In genomic region chr2:57239356-57239755, GRCm38 (mm10) we compare ENCODE assay signal across 9 mouse cellular contexts. TPM values are rescaled to one million over a fixed set of nuclear protein-coding genes. Genes with fewer than 3 reads are reported as not detected.
DNase-seq lines count a peak whose midpoint lies in the region; ATAC-seq and TF ChIP-seq lines count a peak whose summit lies in the region.
"Had no signal": no experiment of that assay in that cellular context is flagged by ENCODE, and none has a peak within 500 bp of the region (broad histone marks: within the 10 kb centered on the region; RNA-seq: fewer than 3 reads in every experiment).

No protein-coding gene starts in this region.

- no peak overlapping the region for H3K4me3 ChIP-seq in kidney, postnatal 0 days (replicated peaks; ENCODE audit: low read depth, low read length)
- H3K4me3 ChIP-seq in kidney, adult 2 months (ENCODE audit: insufficient read depth, low read depth, low read length): no peak overlapping the region
- 0 out of 2 replicates have a peak overlapping the region, but pooled peaks have one; percentile 69 for H3K4me3 ChIP-seq in embryonic fibroblast, embryonic 13.5 days (ENCODE audit: insufficient read depth, low read length)
- H3K4me3 ChIP-seq in liver, postnatal 0 days (ENCODE audit: low read depth, low read length): peak overlapping the region; percentile 76

- peak overlapping the region; percentile 97; the same call in 1 of the 2 replicates for H3K4me2 ChIP-seq in kidney, postnatal 0 days (ENCODE audit: low read length)
- peak overlapping the region; percentile 92 for H3K4me2 ChIP-seq in liver, postnatal 0 days (ENCODE audit: low read depth, low read length)

- H3K9ac ChIP-seq in kidney, postnatal 0 days (ENCODE audit: low read depth, low read length): no peak overlapping the region
- H3K9ac ChIP-seq in liver, postnatal 0 days (replicated peaks): no peak overlapping the region

- WGBS in kidney, postnatal 0 days: 27% methylated on average over 2 of the region's 2 CpGs
- 61% methylated on average over 2 of the region's 2 CpGs for WGBS in kidney, adult 2 months
- WGBS in liver, postnatal 0 days (ENCODE audit: insufficient replicate concordance): 30% methylated on average over 2 of the region's 2 CpGs

- no peak for TF ChIP-seq CTCF in kidney, postnatal 0 days (IDR thresholded peaks at IDR 0.05; ENCODE audit: low read depth)
- TF ChIP-seq CTCF in kidney, adult 2 months (conservative IDR thresholded peaks at IDR 0.05; ENCODE audit: insufficient read depth, insufficient read length, low read depth, low read length): no peak
- TF ChIP-seq CTCF in embryonic fibroblast, embryonic 13.5 days (IDR thresholded peaks at IDR 0.05; ENCODE audit: borderline replicate concordance, insufficient read depth, low read length): no peak
- no peak for TF ChIP-seq CTCF in liver, postnatal 0 days (IDR thresholded peaks at IDR 0.05; ENCODE audit: low read depth)

- H3K27me3 ChIP-seq in kidney, postnatal 0 days (ENCODE audit: insufficient read depth, low read length): no peaks in the 10 kb centered on the region
- H3K27me3 ChIP-seq in kidney, adult 2 months (replicated peaks; ENCODE audit: control insufficient read depth, insufficient read depth, low read length): no peaks in the 10 kb centered on the region
- H3K27me3 ChIP-seq in liver, postnatal 0 days (ENCODE audit: insufficient read depth, low read length): no peaks in the 10 kb centered on the region

- no peak for ATAC-seq in kidney, postnatal 0 days (replicated peaks; ENCODE audit: low FRiP score, low read depth)
- ATAC-seq in liver, postnatal 0 days: no peak

- no peaks in the 10 kb centered on the region for H3K9me3 ChIP-seq in kidney, postnatal 0 days (replicated peaks; ENCODE audit: low read length)
- H3K9me3 ChIP-seq in liver, postnatal 0 days (ENCODE audit: low read length): no peaks in the 10 kb centered on the region

- H3K27ac ChIP-seq in kidney, postnatal 0 days: no peak overlapping the region
- H3K27ac ChIP-seq in kidney, adult 2 months (ENCODE audit: insufficient read depth, low read depth, low read length): no peak overlapping the region
- H3K27ac ChIP-seq in embryonic fibroblast, embryonic 13.5 days (ENCODE audit: insufficient read depth, low read length): no peak overlapping the region
- no peak overlapping the region for H3K27ac ChIP-seq in liver, postnatal 0 days (ENCODE audit: low read depth)

- peaks cover 7% of the 10 kb centered on the region; the same call in 1 of the 2 replicates for H3K4me1 ChIP-seq in kidney, postnatal 0 days (replicated peaks; ENCODE audit: insufficient read depth, low read length)
- 0 out of 2 replicates have a peak, but pooled peaks cover 3% of the 10 kb centered on the region for H3K4me1 ChIP-seq in kidney, adult 2 months (ENCODE audit: control insufficient read depth, insufficient read depth, low read length)
- H3K4me1 ChIP-seq in embryonic fibroblast, embryonic 13.5 days (ENCODE audit: control insufficient read depth, insufficient read depth, low read length): no peaks in the 10 kb centered on the region; the same call in 1 of the 2 replicates
- peaks cover 11% of the 10 kb centered on the region for H3K4me1 ChIP-seq in liver, postnatal 0 days (ENCODE audit: insufficient read depth)

- TF ChIP-seq POLR2A in kidney, adult 2 months (IDR thresholded peaks at IDR 0.05; ENCODE audit: low read depth, low read length): no peak
- no peak for TF ChIP-seq POLR2A in embryonic fibroblast, embryonic 13.5 days (IDR thresholded peaks at IDR 0.05; ENCODE audit: low read depth, low read length)

- H3K36me3 ChIP-seq in kidney, postnatal 0 days (ENCODE audit: insufficient read depth, low read length): no peaks in the 10 kb centered on the region
- H3K36me3 ChIP-seq in kidney, adult 2 months (ENCODE audit: control insufficient read depth, insufficient read depth, low read length): no peaks in the 10 kb centered on the region
- H3K36me3 ChIP-seq in liver, postnatal 0 days (replicated peaks; ENCODE audit: insufficient read depth, low read length): no peaks in the 10 kb centered on the region

- no peak for DNase-seq in kidney, postnatal 0 days (ENCODE audit: low spot score)
- DNase-seq in kidney, adult 2 months: no peak
- peak; percentile 50 for DNase-seq in Muller cell, postnatal 12 days (ENCODE audit: inconsistent ontology term)
- DNase-seq in liver, postnatal 0 days: no peak
- no peak for DNase-seq in frontal cortex, postnatal 10 days (ENCODE audit: low spot score in 2 of 2)
- no peak for DNase-seq in left cerebral cortex, adult 18-20 months (ENCODE audit: low spot score in 2 of 2)
- DNase-seq in testis, postnatal 10 days (ENCODE audit: low spot score): no peak
- DNase-seq: lung, adult 2 months had no signal

- TF ChIP-seq EP300 in liver, postnatal 0 days (IDR thresholded peaks at IDR 0.05; ENCODE audit: low read depth): no peak

RNA-seq across cellular contexts. Expression of gene Gpd2, which starts 1.9 kb away (rescaled TPM):
- polyA plus RNA-seq in kidney, postnatal 0 days (2015; fragmentation: Nextera tagmentation; extraction: Ambion mirVana): 11.9 and 15.4 TPM in 2 replicates
- 12.5 and 17.2 TPM in 2 replicates for polyA plus RNA-seq in kidney, adult 2 months (2012; rRNA removed)
- polyA plus RNA-seq in embryonic fibroblast, embryonic 13.5 days (2011; ENCODE audit: insufficient read length, low read depth, missing spikeins): 27.3 and 29.2 TPM in 2 replicates
- polyA plus RNA-seq in liver, postnatal 0 days (2015; fragmentation: Nextera tagmentation; extraction: Ambion mirVana): 20.4 and 29.7 TPM in 2 replicates
- 10 to 100 TPM; 88.3 to 91.8 TPM for total RNA-seq in left cerebral cortex, adult 18-20 months (2021)

Comparison
In these comparisons a context has a peak if more than half of its experiments do, and no peak if none do; other contexts are left out.
1. H3K4me3 ChIP-seq: peak in embryonic fibroblast, embryonic 13.5 days (single experiment) and liver, postnatal 0 days (single experiment); none in kidney, postnatal 0 days (single experiment) and kidney, adult 2 months (single experiment).